Mouse (Mus musculus): ENCODE data around the gene Gm3336. TPM values are rescaled to one million over a fixed set of nuclear protein-coding genes. Genes with fewer than 3 reads are reported as not detected.

The Gm3336 gene
- not detected in 2 replicates for polyA plus RNA-seq (2014; fragmentation: Nextera tagmentation; extraction: Ambion mirVana)

DNA sequence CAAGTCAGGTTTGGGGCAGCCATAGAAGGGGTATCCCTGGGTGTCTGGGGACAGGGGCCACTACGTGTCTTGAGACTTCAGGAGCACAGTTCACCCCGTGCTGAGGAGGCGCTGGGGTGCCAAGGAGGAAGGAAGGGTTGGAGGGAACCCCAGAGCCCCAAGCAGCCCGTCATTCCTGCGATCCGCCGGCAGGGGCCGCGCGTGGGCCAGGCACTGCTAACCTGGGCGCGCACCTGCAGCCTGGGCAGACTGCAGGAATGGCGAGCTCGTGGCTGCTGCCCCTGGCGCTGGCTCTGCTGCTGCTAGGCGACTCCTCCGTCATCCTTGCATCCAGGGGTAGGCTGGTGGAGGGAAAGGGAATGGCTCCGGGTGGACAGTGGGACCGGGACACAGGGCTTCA, at the start of gene Gm3336:
Gene Gm3336, plus strand, starts transcription at position 247 of the 400 bp plus-strand sequence.
- no peaks in the 10 kb centered on the region for H3K4me1 ChIP-seq (ENCODE audit: control insufficient read depth, insufficient read depth, low read length)
- H3K27ac ChIP-seq (ENCODE audit: low read depth, low read length), result no peak within 1 kb of the TSS
- no peaks in the 10 kb centered on the region for H3K9me3 ChIP-seq (ENCODE audit: control insufficient read depth, low read length)
- no peaks in the 10 kb centered on the region for H3K27me3 ChIP-seq (ENCODE audit: control insufficient read depth, insufficient read depth, low read length)
- no peak within 1 kb of the TSS for H3K4me2 ChIP-seq (ENCODE audit: low read depth, low read length)
- H3K9ac ChIP-seq (replicated peaks; ENCODE audit: low read depth, low read length), result no peak within 1 kb of the TSS
- no peak within 1 kb of the TSS for H3K4me3 ChIP-seq (ENCODE audit: low read depth, low read length)
- WGBS, result 3% methylated on average over 19 of the region's 19 CpGs
- H3K36me3 ChIP-seq (ENCODE audit: control insufficient read depth, insufficient read depth, low read length), result no peaks in the 10 kb centered on the region
- ATAC-seq (ENCODE audit: low read depth), result peak; percentile 42; the same call in 1 of the 2 replicates

DNA sequence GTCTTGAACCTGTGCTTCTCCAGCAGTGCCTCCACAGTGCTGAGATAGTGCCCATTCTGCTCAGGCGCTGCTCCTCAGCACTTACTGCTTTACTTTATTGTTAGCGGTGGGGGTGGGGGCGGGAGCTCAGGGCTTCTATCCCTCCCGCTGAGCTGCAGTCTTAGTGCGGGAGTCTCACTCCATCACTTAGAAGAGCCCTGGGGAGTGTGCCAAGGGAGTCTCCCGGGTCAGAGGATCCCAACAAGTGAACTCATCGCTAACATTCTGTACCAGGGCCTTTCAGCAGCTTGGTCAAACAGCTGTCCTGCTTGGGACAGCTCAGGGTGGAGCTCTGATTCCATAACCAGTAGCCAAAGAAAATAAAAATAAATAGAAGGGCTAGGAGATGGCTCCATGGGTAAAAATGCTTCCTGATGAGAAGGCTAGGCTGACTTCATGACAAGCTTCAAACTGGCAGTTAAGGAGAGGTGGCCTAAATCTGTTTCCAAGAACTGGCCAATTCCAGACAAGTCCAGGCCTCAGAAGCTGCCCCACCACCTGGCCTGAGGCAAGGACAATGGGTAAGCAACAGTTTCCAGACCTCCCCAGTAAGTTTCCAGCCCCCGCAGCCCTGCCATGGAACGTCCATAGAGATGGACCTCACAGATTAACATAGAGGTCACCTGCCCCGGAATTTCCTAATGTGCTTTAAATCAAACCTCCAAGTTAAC, 46.6 kb upstream of the Gm3336 start:
- Histone ChIP-seq H3K4me3 (ENCODE audit: low read depth, low read length) (no peak overlapping the region), H3K36me3 (ENCODE audit: control insufficient read depth, insufficient read depth, low read length) (no peaks in the 10 kb centered on the region), H3K4me1 (ENCODE audit: control insufficient read depth, insufficient read depth, low read length) (peaks cover 15% of the 10 kb centered on the region), H3K9ac (replicated peaks; ENCODE audit: low read depth, low read length) (no peak overlapping the region), H3K9me3 (ENCODE audit: control insufficient read depth, low read length) (no peaks in the 10 kb centered on the region), H3K4me2 (ENCODE audit: low read depth, low read length) (no peak overlapping the region), H3K27me3 (ENCODE audit: control insufficient read depth, insufficient read depth, low read length) (no peaks in the 10 kb centered on the region), H3K27ac (ENCODE audit: low read depth, low read length) (peak overlapping the region; percentile 97; the same call in 1 of the 2 replicates)
- 56% methylated on average over 10 of the region's 10 CpGs for WGBS
- ATAC-seq (ENCODE audit: low read depth), result no peak

DNA sequence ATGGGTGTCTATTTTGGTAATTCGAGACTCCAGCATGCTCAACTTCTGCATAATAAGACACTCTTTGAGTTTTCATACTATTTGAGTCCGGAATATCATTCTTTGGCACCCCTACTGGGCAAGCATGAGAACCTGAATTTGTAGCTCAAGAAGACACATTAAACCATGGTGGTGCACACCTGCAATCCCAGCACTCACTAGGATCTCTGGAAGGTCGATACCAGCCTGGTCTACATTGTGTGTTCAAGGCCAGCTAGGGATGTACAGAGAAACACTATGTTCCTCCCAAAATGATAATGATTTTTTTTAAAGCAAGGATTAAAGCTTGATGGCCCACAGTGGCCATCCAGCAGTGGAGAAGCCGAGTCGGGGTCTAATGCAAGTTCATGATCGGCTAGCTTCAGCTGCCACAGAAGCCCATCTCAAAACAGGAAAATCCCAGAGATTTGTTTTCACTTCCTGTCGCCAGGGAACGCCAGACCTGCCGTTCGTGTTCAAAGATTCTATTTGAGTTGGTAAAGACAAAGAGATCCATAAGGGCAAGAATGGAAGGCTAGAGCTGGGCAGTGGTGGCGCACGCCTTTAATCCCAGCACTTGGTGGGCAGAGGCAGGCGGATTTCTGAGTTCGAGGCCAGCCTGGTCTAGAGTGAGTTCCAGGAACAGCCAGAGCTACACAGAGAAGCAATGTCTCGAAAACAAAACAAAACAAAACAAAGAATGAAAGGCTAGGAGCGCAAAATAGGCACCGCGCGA, 45.8 kb upstream of the Gm3336 start:
- H3K36me3 ChIP-seq (ENCODE audit: control insufficient read depth, insufficient read depth, low read length), result no peaks in the 10 kb centered on the region
- WGBS, result 39% methylated on average over 19 of the region's 19 CpGs
- H3K9ac ChIP-seq (replicated peaks; ENCODE audit: low read depth, low read length), result peak overlapping the region; percentile 54
- H3K4me3 ChIP-seq (ENCODE audit: low read depth, low read length), result peak overlapping the region; percentile 53
- peaks cover 15% of the 10 kb centered on the region for H3K4me1 ChIP-seq (ENCODE audit: control insufficient read depth, insufficient read depth, low read length)
- H3K27me3 ChIP-seq (ENCODE audit: control insufficient read depth, insufficient read depth, low read length), result no peaks in the 10 kb centered on the region
- no peak for ATAC-seq (ENCODE audit: low read depth)
- H3K4me2 ChIP-seq (ENCODE audit: low read depth, low read length), result peak overlapping the region; percentile 39
- H3K27ac ChIP-seq (ENCODE audit: low read depth, low read length), result peak overlapping the region; percentile 97
- no peaks in the 10 kb centered on the region for H3K9me3 ChIP-seq (ENCODE audit: control insufficient read depth, low read length)

- Histone ChIP-seq H3K9ac (replicated peaks; ENCODE audit: low read depth, low read length) (peak within 1 kb of the TSS; percentile 76), H3K27ac (ENCODE audit: low read depth, low read length) (peak within 1 kb of the TSS; percentile 97), H3K36me3 (ENCODE audit: control insufficient read depth, insufficient read depth, low read length) (peaks cover 4% of the 10 kb centered on the region; the same call in 1 of the 2 replicates), H3K4me1 (ENCODE audit: control insufficient read depth, insufficient read depth, low read length) (peaks cover 15% of the 10 kb centered on the region), H3K4me2 (ENCODE audit: low read depth, low read length) (peak within 1 kb of the TSS; percentile 89), H3K9me3 (ENCODE audit: control insufficient read depth, low read length) (no peaks in the 10 kb centered on the region), H3K4me3 (ENCODE audit: low read depth, low read length) (peak within 1 kb of the TSS; percentile 53), H3K27me3 (ENCODE audit: control insufficient read depth, insufficient read depth, low read length) (no peaks in the 10 kb centered on the region)
- WGBS, result under 1% methylated on average over 60 of the region's 60 CpGs
- peak; percentile 97 for ATAC-seq (ENCODE audit: low read depth)
These were observed 45.1 kb upstream of the Gm3336 start, which contains the start of gene Lsm4 for GRCm38 (mm10) chr8:70673079-70673856. Gene Lsm4 (plus strand): TSS chr8:70673248.

DNA sequence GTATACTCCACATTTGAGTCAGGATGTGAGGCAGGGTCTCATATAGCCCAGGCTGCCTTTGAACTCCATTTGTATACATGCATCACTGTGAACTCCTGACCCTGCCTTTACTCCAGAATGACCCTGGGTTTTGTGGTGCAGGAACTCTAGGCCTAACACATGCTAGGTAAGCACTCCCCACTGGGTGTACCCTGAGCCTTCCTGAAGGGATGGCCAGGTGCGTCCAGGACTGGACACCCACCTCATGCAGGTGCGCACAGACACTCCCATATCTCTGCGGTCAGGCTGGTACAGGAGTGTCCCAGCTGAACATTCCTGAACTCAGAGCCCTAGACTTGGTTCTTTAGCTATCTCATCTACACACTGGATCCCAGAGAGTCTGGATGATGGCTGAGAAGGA, 44.2 kb upstream of the Gm3336 start:
- Histone ChIP-seq H3K36me3 (ENCODE audit: control insufficient read depth, insufficient read depth, low read length) (peaks cover 4% of the 10 kb centered on the region; the same call in 1 of the 2 replicates), H3K9ac (replicated peaks; ENCODE audit: low read depth, low read length) (peak overlapping the region; percentile 76), H3K4me1 (ENCODE audit: control insufficient read depth, insufficient read depth, low read length) (peaks cover 15% of the 10 kb centered on the region), H3K27me3 (ENCODE audit: control insufficient read depth, insufficient read depth, low read length) (no peaks in the 10 kb centered on the region), H3K9me3 (ENCODE audit: control insufficient read depth, low read length) (no peaks in the 10 kb centered on the region), H3K4me2 (ENCODE audit: low read depth, low read length) (peak overlapping the region; percentile 89), H3K27ac (ENCODE audit: low read depth, low read length) (peak overlapping the region; percentile 97), H3K4me3 (ENCODE audit: low read depth, low read length) (peak overlapping the region; percentile 53)
- peak; percentile 1; the same call in 1 of the 2 replicates for ATAC-seq (ENCODE audit: low read depth)
- 88% methylated on average over 3 of the region's 3 CpGs for WGBS

DNA sequence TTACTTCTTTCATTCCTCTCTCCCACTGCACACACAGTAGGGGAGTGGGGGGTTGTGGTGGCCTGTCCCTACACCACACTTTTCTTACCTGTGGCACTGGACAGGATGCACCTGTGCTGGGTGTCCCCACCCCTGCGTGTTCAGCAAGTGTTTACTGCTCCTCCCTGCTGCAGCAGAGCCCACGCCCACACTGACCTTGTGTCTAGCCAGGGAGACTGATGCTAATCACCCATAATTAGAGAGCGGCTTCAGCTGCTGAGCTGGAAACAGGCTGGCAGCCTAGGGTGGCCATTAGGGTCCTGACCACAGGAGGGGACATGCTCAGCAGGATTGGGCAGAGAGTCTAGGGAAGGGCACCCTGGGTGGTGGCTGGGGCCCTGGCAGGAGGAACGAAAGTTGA, 43.6 kb upstream of the Gm3336 start:
- Histone ChIP-seq H3K4me1 (ENCODE audit: control insufficient read depth, insufficient read depth, low read length) (peaks cover 15% of the 10 kb centered on the region), H3K27ac (ENCODE audit: low read depth, low read length) (no peak overlapping the region), H3K4me3 (ENCODE audit: low read depth, low read length) (no peak overlapping the region; the same call in 1 of the 2 replicates), H3K9ac (replicated peaks; ENCODE audit: low read depth, low read length) (0 out of 2 replicates have a peak overlapping the region, but pooled peaks have one; percentile 21), H3K36me3 (ENCODE audit: control insufficient read depth, insufficient read depth, low read length) (peaks cover 4% of the 10 kb centered on the region; the same call in 1 of the 2 replicates), H3K9me3 (ENCODE audit: control insufficient read depth, low read length) (no peaks in the 10 kb centered on the region), H3K27me3 (ENCODE audit: control insufficient read depth, insufficient read depth, low read length) (no peaks in the 10 kb centered on the region), H3K4me2 (ENCODE audit: low read depth, low read length) (no peak overlapping the region; the same call in 1 of the 2 replicates)
- no peak for ATAC-seq (ENCODE audit: low read depth)
- WGBS, result 83% methylated on average over 4 of the region's 4 CpGs

DNA sequence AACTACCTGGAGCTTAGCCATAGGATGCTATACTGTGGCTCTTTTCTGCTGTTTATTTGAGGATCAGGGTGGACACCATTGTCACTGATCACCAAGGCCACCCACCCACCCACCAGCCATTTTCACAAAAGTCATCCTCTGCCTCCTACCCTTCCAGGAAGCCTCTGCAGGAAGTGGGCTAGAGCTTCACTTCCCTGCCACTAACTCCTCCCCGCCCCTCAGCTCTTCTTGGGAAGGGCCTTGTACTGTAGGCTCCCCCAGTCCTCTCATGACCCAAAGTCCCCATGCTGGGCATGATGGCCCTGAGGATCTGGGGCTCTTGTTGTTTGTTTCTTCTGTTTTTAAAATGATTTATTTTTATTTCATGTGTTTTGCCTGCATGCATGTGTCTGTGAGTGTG, 43.0 kb upstream of the Gm3336 start:
- H3K4me1 ChIP-seq (ENCODE audit: control insufficient read depth, insufficient read depth, low read length), result peaks cover 15% of the 10 kb centered on the region
- no peaks in the 10 kb centered on the region for H3K27me3 ChIP-seq (ENCODE audit: control insufficient read depth, insufficient read depth, low read length)
- no peak overlapping the region for H3K4me2 ChIP-seq (ENCODE audit: low read depth, low read length)
- no peak for ATAC-seq (ENCODE audit: low read depth)
- WGBS, result 92% methylated on average over 1 of the region's 1 CpGs
- peaks cover 4% of the 10 kb centered on the region; the same call in 1 of the 2 replicates for H3K36me3 ChIP-seq (ENCODE audit: control insufficient read depth, insufficient read depth, low read length)
- H3K9me3 ChIP-seq (ENCODE audit: control insufficient read depth, low read length), result no peaks in the 10 kb centered on the region
- H3K27ac ChIP-seq (ENCODE audit: low read depth, low read length), result no peak overlapping the region
- no peak overlapping the region for H3K4me3 ChIP-seq (ENCODE audit: low read depth, low read length)
- no peak overlapping the region for H3K9ac ChIP-seq (replicated peaks; ENCODE audit: low read depth, low read length)

DNA sequence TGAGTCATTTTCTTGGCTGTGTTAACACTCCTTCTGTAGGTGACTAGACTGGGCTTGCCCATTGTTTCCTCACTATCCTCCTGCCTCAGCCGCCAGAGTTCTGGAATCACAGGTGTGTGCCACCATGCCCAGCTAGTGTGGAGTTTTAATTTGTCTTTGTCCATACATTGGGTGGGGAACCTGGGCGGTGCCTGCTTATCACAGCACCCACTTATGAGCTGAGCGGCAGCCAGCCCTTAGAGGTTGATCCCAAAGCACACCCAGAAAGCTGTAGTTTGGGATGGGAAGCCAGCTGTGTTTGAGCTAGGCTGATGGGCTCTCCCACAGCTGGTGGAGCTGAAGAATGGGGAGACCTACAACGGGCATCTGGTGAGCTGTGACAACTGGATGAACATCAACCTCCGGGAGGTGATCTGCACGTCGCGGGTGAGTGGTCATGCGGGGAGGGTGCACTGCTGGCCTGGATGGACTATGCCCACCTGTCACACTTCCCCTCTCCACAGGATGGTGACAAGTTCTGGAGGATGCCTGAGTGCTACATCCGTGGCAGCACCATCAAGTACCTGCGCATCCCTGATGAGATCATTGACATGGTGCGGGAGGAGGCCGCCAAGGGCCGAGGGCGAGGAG, 40.8 kb upstream of the Gm3336 start:
- H3K4me3 ChIP-seq (ENCODE audit: low read depth, low read length), result no peak overlapping the region
- 95% methylated on average over 15 of the region's 15 CpGs for WGBS
- no peak for ATAC-seq (ENCODE audit: low read depth)
- no peak overlapping the region for H3K9ac ChIP-seq (replicated peaks; ENCODE audit: low read depth, low read length)
- no peak overlapping the region for H3K27ac ChIP-seq (ENCODE audit: low read depth, low read length)
- no peaks in the 10 kb centered on the region for H3K9me3 ChIP-seq (ENCODE audit: control insufficient read depth, low read length)
- no peaks in the 10 kb centered on the region for H3K27me3 ChIP-seq (ENCODE audit: control insufficient read depth, insufficient read depth, low read length)
- no peak overlapping the region for H3K4me2 ChIP-seq (ENCODE audit: low read depth, low read length)
- H3K4me1 ChIP-seq (ENCODE audit: control insufficient read depth, insufficient read depth, low read length), result peaks cover 13% of the 10 kb centered on the region
- H3K36me3 ChIP-seq (ENCODE audit: control insufficient read depth, insufficient read depth, low read length), result peaks cover 4% of the 10 kb centered on the region; the same call in 1 of the 2 replicates
